Mouse (Mus musculus) pancreas, adult 10 weeks (tissue): ENCODE results near the gene Sohlh1. TPM values are rescaled to one million over a fixed set of nuclear protein-coding genes. Genes with fewer than 3 reads are reported as not detected.

Experiments
- polyA plus RNA-seq: library from polyadenylated mRNA; stranded (reverse); fragments of 350-450 nt; fragmentation: Illumina TruSeq; extraction: RNeasy Lipid Tissue Mini Kit (QIAGEN cat#74804); gene quantifications from one replicate; pipeline ENCODE4 v1.2.3, GENCODE M21; 2015; ENCODE audit warnings: low read depth, low replicate concordance; ENCODE audit not compliant: insufficient read depth

The Sohlh1 gene
- not detected for polyA plus RNA-seq

GRCm38 (mm10) chr2:25847226-25847625 is at the start of gene Sohlh1:
Gene Sohlh1, minus strand, starts transcription at chr2:25847248.

DNA sequence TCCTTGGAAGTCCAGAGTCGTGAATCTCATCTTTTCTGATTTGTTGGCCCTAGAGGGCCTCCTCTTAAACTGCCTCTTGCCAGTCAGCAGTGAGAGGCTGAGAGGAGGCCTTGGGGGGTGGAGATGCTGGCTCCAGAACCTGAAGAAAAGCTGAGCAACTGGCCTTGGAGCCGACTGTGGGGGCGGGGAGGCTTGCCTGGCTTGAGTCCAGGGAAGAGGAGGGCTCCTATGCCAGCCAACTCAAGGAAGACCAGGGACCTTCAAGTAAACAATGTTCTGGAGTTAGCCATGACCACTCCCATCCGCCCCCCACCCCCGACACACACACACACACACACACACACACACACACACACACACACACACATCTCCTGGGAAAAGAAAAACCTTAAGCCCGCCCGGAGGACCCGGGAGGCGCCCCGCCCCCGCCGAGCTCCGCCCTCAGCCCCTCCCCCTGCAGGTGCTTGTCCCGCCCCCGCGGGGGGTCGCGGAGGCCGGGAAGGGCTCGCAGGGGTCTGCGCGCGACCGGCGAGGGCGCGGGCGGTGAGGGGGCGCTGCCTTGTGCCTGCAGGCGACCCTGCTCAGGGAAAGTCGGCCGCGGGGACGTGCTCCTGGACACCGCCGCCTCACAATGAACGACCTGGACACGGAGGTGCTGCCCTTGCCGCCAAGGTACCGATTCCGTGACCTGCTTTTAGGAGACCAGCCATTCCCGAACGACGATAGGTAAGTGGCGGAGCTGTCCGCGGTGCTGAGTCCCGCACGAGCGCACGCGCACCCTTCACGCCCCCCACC is 16.5 kb upstream of the Sohlh1 start, which contains the start of gene Kcnt1:
TSS of gene Kcnt1 (plus strand) at position 398 of the 795 bp plus-strand sequence.

GRCm38 (mm10) chr2:25822806-25823205 is 24.2 kb downstream of the Sohlh1 start, which contains the start of gene Lcn9:
Gene Lcn9, plus strand, starts transcription at chr2:25823153.

DNA sequence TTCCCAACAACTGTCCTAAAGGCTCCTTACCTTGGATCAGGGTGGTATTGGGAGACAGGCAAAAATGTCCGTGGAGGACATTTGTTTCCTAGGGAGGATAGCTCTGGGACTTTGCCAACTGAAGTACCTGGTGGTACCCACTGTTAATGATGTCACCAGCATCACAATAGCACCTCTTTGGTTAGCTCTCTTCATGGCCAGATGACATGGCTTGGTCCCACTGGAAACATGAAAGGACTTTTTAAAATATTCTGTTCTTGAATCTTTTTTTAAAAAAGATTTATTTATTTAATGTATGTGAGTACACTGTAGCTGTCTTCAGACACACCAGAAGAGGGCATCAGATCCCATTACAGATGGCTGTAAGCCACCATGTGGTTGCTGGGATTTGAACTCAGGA is 31.3 kb downstream of the Sohlh1 start, which contains the start of gene Glt6d1:
TSS of gene Glt6d1 (minus strand) at position 101 of the 400 bp plus-strand sequence.

Other genes starting within 250 kb of the Sohlh1 start
- 52.4 TPM for gene Rabl6, start 238.7 kb downstream of the Sohlh1 start, polyA plus RNA-seq
- not detected for gene Ccdc183, start 229.6 kb downstream of the Sohlh1 start, polyA plus RNA-seq
- 9.0 TPM for gene Tmem141, start 225.2 kb downstream of the Sohlh1 start, polyA plus RNA-seq
- gene Fcna, start 219.2 kb downstream of the Sohlh1 start, polyA plus RNA-seq: 9.0 TPM
- gene Lcn8, start 194.1 kb downstream of the Sohlh1 start, polyA plus RNA-seq: not detected
- gene Lcn5, start 189.3 kb downstream of the Sohlh1 start, polyA plus RNA-seq: not detected
- gene Lcn6, start 170.5 kb downstream of the Sohlh1 start, polyA plus RNA-seq: not detected
- not detected for gene Lcn10, start 164.5 kb downstream of the Sohlh1 start, polyA plus RNA-seq
- gene Obp2a, start 147.2 kb downstream of the Sohlh1 start, polyA plus RNA-seq: not detected
- 5.2 TPM for gene Bmyc, start 140.5 kb downstream of the Sohlh1 start, polyA plus RNA-seq
- gene Obp2b, start 110.2 kb downstream of the Sohlh1 start, polyA plus RNA-seq: not detected
- gene Lcn3, start 81.7 kb downstream of the Sohlh1 start, polyA plus RNA-seq: not detected
- gene Lcn11, start 70.2 kb downstream of the Sohlh1 start, polyA plus RNA-seq: not detected
- gene Gm13539, start 65.0 kb downstream of the Sohlh1 start, polyA plus RNA-seq: not detected
- not detected for gene Glt6d1, start 31.4 kb downstream of the Sohlh1 start, polyA plus RNA-seq
- not detected for gene Lcn9, start 24.1 kb downstream of the Sohlh1 start, polyA plus RNA-seq
- gene Kcnt1, start 16.5 kb upstream of the Sohlh1 start, polyA plus RNA-seq: 0.18 TPM
- 2.7 TPM for gene Camsap1, start 136.0 kb upstream of the Sohlh1 start, polyA plus RNA-seq
- gene Ubac1, start 174.5 kb upstream of the Sohlh1 start, polyA plus RNA-seq: 19.7 TPM